Mouse (Mus musculus): ENCODE data around the gene Tmem88b.

GRCm38 (mm10) chr4:155733267-155733666, 52.4 kb downstream of the Tmem88b start:
- TF ChIP-seq CTCF (IDR thresholded peaks at IDR 0.05; ENCODE audit: control insufficient read depth, insufficient read depth, insufficient read length), result no peak
- TF ChIP-seq USF1 (IDR thresholded peaks at IDR 0.05; ENCODE audit: low read depth), result no peak
- TF ChIP-seq CEBPB (IDR thresholded peaks at IDR 0.05; ENCODE audit: low read depth), result no peak
- no peak for TF ChIP-seq MAX (IDR thresholded peaks at IDR 0.05)
